Mouse (Mus musculus): ENCODE data around the gene Rpl13. TPM values are rescaled to one million over a fixed set of nuclear protein-coding genes. Genes with fewer than 3 reads are reported as not detected.

Gene Rpl13
- total and polyA plus RNA-seq, 3 experiments: 1,306 to 3,113 TPM; not detected in 1

- no peak for DNase-seq (ENCODE audit: low read depth, low spot score)
- peaks cover 0 to 11% of the 10 kb centered on the region in 2 experiments; a peak in 2 of 4 replicates for H3K36me3 ChIP-seq (ENCODE audit: control insufficient read depth in 1 of 2, insufficient read depth in 2 of 2, low read length in 2 of 2)
- H3K9me3 ChIP-seq (replicated peaks; ENCODE audit: insufficient read depth, low read length): no peaks in the 10 kb centered on the region
- H3K27ac ChIP-seq (ENCODE audit: control insufficient read depth, low read depth, low read length): no peak within 1 kb of the TSS
- H3K4me3 ChIP-seq (ENCODE audit: control insufficient read depth in 1 of 2, insufficient read depth in 1 of 2, low read depth in 2 of 2, low read length in 2 of 2): no peak within 1 kb of the TSS
- H3K4me1 ChIP-seq (ENCODE audit: control insufficient read depth in 1 of 2, insufficient read depth in 2 of 2, low read length in 2 of 2): peaks cover 0 to 12% of the 10 kb centered on the region in 2 experiments; a peak in 3 of 4 replicates
- no peaks in the 10 kb centered on the region for H3K27me3 ChIP-seq (ENCODE audit: control insufficient read depth in 1 of 2, insufficient read depth in 2 of 2, low read length in 2 of 2)
- H3K9ac ChIP-seq (ENCODE audit: control insufficient read depth, low read depth, low read length, poor library complexity, severe bottlenecking): no peak within 1 kb of the TSS
- no peak for TF ChIP-seq CHD2 (IDR thresholded peaks at IDR 0.05; ENCODE audit: low read length)
- TF ChIP-seq RAD21 (IDR thresholded peaks at IDR 0.05; ENCODE audit: low read depth, low read length): no peak
- no peak for TF ChIP-seq ZKSCAN1 (IDR thresholded peaks at IDR 0.05; ENCODE audit: low read depth, low read length)
- no peak for TF ChIP-seq NRF1 (IDR thresholded peaks at IDR 0.05; ENCODE audit: insufficient read depth, low read depth, low read length, poor library complexity, severe bottlenecking)
- TF ChIP-seq USF2 (IDR thresholded peaks at IDR 0.05; ENCODE audit: borderline replicate concordance in 1 of 2, insufficient read depth in 1 of 2, low read depth in 1 of 2, low read length in 2 of 2): no peak
- no peak for TF ChIP-seq HCFC1 (IDR thresholded peaks at IDR 0.05; ENCODE audit: low read depth, low read length)
- TF ChIP-seq TBP (IDR thresholded peaks at IDR 0.05; ENCODE audit: low read depth, low read length): no peak
- TF ChIP-seq MEF2A (IDR thresholded peaks at IDR 0.05; ENCODE audit: extremely low read depth, insufficient replicate concordance, low read depth, low read length, poor library complexity, severe bottlenecking): no peak
- TF ChIP-seq SIN3A (IDR thresholded peaks at IDR 0.05; ENCODE audit: low read length): no peak
- TF ChIP-seq MAX (IDR thresholded peaks at IDR 0.05; ENCODE audit: low read length): no peak
- no peak for TF ChIP-seq ZC3H11A (IDR thresholded peaks at IDR 0.05; ENCODE audit: low read depth, low read length)
- TF ChIP-seq KAT2A (conservative IDR thresholded peaks at IDR 0.05; ENCODE audit: low read depth, low read length): no peak
- TF ChIP-seq RCOR1 (IDR thresholded peaks at IDR 0.05; ENCODE audit: low read depth, low read length): no peak
- TF ChIP-seq JUND (IDR thresholded peaks at IDR 0.05; ENCODE audit: low read depth, low read length): no peak
- peaks cover 30% of the 10 kb centered on the region for H3K79me2 ChIP-seq (ENCODE audit: control insufficient read depth, insufficient read depth, low read length, poor library complexity)
Measured at GRCm38 (mm10) chr8:123062721-123063120, 39.4 kb upstream of the Rpl13 start, which contains the start of gene Spg7. Spg7 (plus strand) TSS chr8:123062942.

- Histone ChIP-seq H3K4me1 (ENCODE audit: control insufficient read depth in 1 of 2, insufficient read depth in 2 of 2, low read length in 2 of 2) (peaks cover 0 to 12% of the 10 kb centered on the region in 2 experiments; a peak in 3 of 4 replicates), H3K27ac (ENCODE audit: control insufficient read depth, low read depth, low read length) (no peak overlapping the region; the same call in 1 of the 2 replicates), H3K9me3 (replicated peaks; ENCODE audit: insufficient read depth, low read length) (no peaks in the 10 kb centered on the region), H3K4me3 (ENCODE audit: control insufficient read depth in 1 of 2, insufficient read depth in 1 of 2, low read depth in 2 of 2, low read length in 2 of 2) (peak overlapping the region in 1 of 2 experiments; percentile 58; a peak in 3 of 4 replicates), H3K9ac (ENCODE audit: control insufficient read depth, low read depth, low read length, poor library complexity, severe bottlenecking) (peak overlapping the region; percentile 93), H3K36me3 (ENCODE audit: control insufficient read depth in 1 of 2, insufficient read depth in 2 of 2, low read length in 2 of 2) (peaks cover 0 to 11% of the 10 kb centered on the region in 2 experiments; a peak in 2 of 4 replicates), H3K79me2 (ENCODE audit: control insufficient read depth, insufficient read depth, low read length, poor library complexity) (peaks cover 30% of the 10 kb centered on the region), H3K27me3 (ENCODE audit: control insufficient read depth in 1 of 2, insufficient read depth in 2 of 2, low read length in 2 of 2) (no peaks in the 10 kb centered on the region)
- no peak for DNase-seq (ENCODE audit: low read depth, low spot score)
- TF ChIP-seq BHLHE40 (IDR thresholded peaks at IDR 0.05; ENCODE audit: borderline replicate concordance, low read depth, low read length): no peak
- TF ChIP-seq POLR2A (IDR thresholded peaks at IDR 0.05; ENCODE audit: control insufficient read depth in 1 of 2, insufficient read depth in 1 of 2, low read depth in 1 of 2, low read length in 2 of 2, poor library complexity in 1 of 2): no peak
- no peak for TF ChIP-seq TAL1 (IDR thresholded peaks at IDR 0.05; ENCODE audit: low read length)
- no peak for TF ChIP-seq EP300 (IDR thresholded peaks at IDR 0.05; ENCODE audit: low read depth in 1 of 2, low read length in 2 of 2)
- no peak for TF ChIP-seq E2F4 (IDR thresholded peaks at IDR 0.05; ENCODE audit: borderline replicate concordance, low read depth, low read length)
- TF ChIP-seq SIN3A (IDR thresholded peaks at IDR 0.05; ENCODE audit: low read length): no peak
- no peak for TF ChIP-seq MEF2A (IDR thresholded peaks at IDR 0.05; ENCODE audit: extremely low read depth, insufficient replicate concordance, low read depth, low read length, poor library complexity, severe bottlenecking)
- TF ChIP-seq ZC3H11A (IDR thresholded peaks at IDR 0.05; ENCODE audit: low read depth, low read length): no peak
- no peak for TF ChIP-seq USF1 (IDR thresholded peaks at IDR 0.05; ENCODE audit: low read depth, low read length)
- TF ChIP-seq MXI1 (IDR thresholded peaks at IDR 0.05; ENCODE audit: low read depth, low read length): no peak
- no peak for TF ChIP-seq SMC3 (IDR thresholded peaks at IDR 0.05; ENCODE audit: low read depth, low read length)
- TF ChIP-seq POLR2AphosphoS2 (IDR thresholded peaks at IDR 0.05; ENCODE audit: low read length): no peak
- TF ChIP-seq MYB (IDR thresholded peaks at IDR 0.05; ENCODE audit: low read depth, low read length): no peak
- TF ChIP-seq NELFE (IDR thresholded peaks at IDR 0.05; ENCODE audit: low read depth, low read length): no peak
- no peak for TF ChIP-seq JUND (IDR thresholded peaks at IDR 0.05; ENCODE audit: low read depth, low read length)
Measured at GRCm38 (mm10) chr8:123064072-123064471, 38.1 kb upstream of the Rpl13 start.

Measured in MEL (cell line).